In genomic region chr10:115363151-115363550, GRCm38 (mm10) we compare ENCODE assay signal across 8 mouse cellular contexts. TPM values are rescaled to one million over a fixed set of nuclear protein-coding genes. Genes with fewer than 3 reads are reported as not detected.
DNase-seq lines count a peak whose midpoint lies in the region; ATAC-seq and TF ChIP-seq lines count a peak whose summit lies in the region.

No protein-coding gene starts in this region.

- no peaks in the 10 kb centered on the region for H3K27me3 ChIP-seq in forebrain, embryonic 16.5 days (replicated peaks; ENCODE audit: control insufficient read depth, insufficient read depth, low read length)

- H3K4me2 ChIP-seq in forebrain, embryonic 16.5 days (ENCODE audit: low read length) = peak overlapping the region; percentile 89

- 89% methylated on average over 4 of the region's 4 CpGs for WGBS in forebrain, embryonic 16.5 days
- WGBS in macrophage (ENCODE audit: missing documents) = 68% methylated on average over 4 of the region's 4 CpGs

- H3K79me2 ChIP-seq in macrophage (ENCODE audit: inconsistent target) = peaks cover 38% of the 10 kb centered on the region

- intact Hi-C loops in gastrocnemius, adult 2 months (cut with DNase I) = loop anchor here (2.0 to 5.0 kb wide), 2 partner anchors 20 to 46 kb away; partner anchors contain the start of gene Rab21

- 0 out of 2 replicates have a peak, but pooled peaks cover under 1% of the 10 kb centered on the region for H3K36me3 ChIP-seq in forebrain, embryonic 16.5 days (ENCODE audit: control insufficient read depth, insufficient read depth)
- peaks cover 11% of the 10 kb centered on the region; the same call in 1 of the 2 replicates for H3K36me3 ChIP-seq in macrophage (ENCODE audit: inconsistent target)

- peak overlapping the region; percentile 95 for H3K27ac ChIP-seq in gastrocnemius, adult 2 months
- H3K27ac ChIP-seq in forebrain, embryonic 16.5 days (ENCODE audit: low read length) = no peak overlapping the region
- peak overlapping the region; percentile 85 for H3K27ac ChIP-seq in macrophage

- no peaks in the 10 kb centered on the region for H3K9me3 ChIP-seq in forebrain, embryonic 16.5 days (ENCODE audit: control insufficient read depth, low read length)

- DNase-seq in gastrocnemius, adult 2 months = no peak
- DNase-seq in gastrocnemius, postnatal 10 days = no peak
- DNase-seq in CD4-positive, CD25-positive, alpha-beta regulatory T cell, adult 2 months (ENCODE audit: low read depth, low spot score) = peak; percentile 59
- no peak for DNase-seq in urinary bladder, postnatal 4 days (ENCODE audit: low spot score in 2 of 2)
- DNase-seq in cerebellum, postnatal 36 days = no peak
- DNase-seq in kidney, adult 8-10 months = no peak

- H3K4me1 ChIP-seq in forebrain, embryonic 16.5 days (replicated peaks; ENCODE audit: control insufficient read depth, insufficient read depth, low read length) = peaks cover 19% of the 10 kb centered on the region

- peak overlapping the region; percentile 87 for H3K4me3 ChIP-seq in gastrocnemius, adult 2 months
- no peak overlapping the region for H3K4me3 ChIP-seq in forebrain, embryonic 16.5 days (replicated peaks; ENCODE audit: low read length)
- H3K4me3 ChIP-seq in macrophage (ENCODE audit: inconsistent target) = peak overlapping the region; percentile 56

- no peak for ATAC-seq in forebrain, embryonic 16.5 days

- no peak overlapping the region for H3K9ac ChIP-seq in forebrain, embryonic 16.5 days (replicated peaks; ENCODE audit: low read depth, low read length)

- TF ChIP-seq CTCF in gastrocnemius, adult 2 months (IDR thresholded peaks at IDR 0.05) = no peak

RNA-seq across cellular contexts. Expression of gene Tmem19, which starts 0.8 kb away (rescaled TPM):
- 10 to 100 TPM; 11.6 to 17.4 TPM for total RNA-seq in gastrocnemius, adult 2 months (2021)
- 10 to 100 TPM; 12.3 to 12.7 TPM for total RNA-seq in gastrocnemius, postnatal 10 days (2021)
- 40.8 and 43.9 TPM in 2 replicates for polyA plus RNA-seq in forebrain, embryonic 16.5 days (2015; fragmentation: Nextera tagmentation; extraction: Ambion mirVana)
- 10 to 100 TPM; 12.4 to 53.0 (median 26.3) TPM for total RNA-seq in macrophage (2018; cell fraction: chromatin; rRNA removed)
- 10 to 100 TPM; 26.7 to 69.6 (median 44.5) TPM for total RNA-seq in macrophage (2018; cell fraction: cytosol; rRNA removed)
- 10 to 100 TPM; 16.7 to 88.9 (median 39.3) TPM for total RNA-seq in macrophage (2018; cell fraction: nucleus; rRNA removed)
- polyA plus RNA-seq in macrophage (2018) = 42.8 to 50.5 TPM (median 43.8 TPM) in 3 replicates

RNA-seq across cellular contexts. Expression of gene Thap2, which starts 21.1 kb away (rescaled TPM):
- 10 to 100 TPM in 1 of 2 experiments, 1 to 10 TPM in 1; 5.3 to 11.1 TPM for total RNA-seq in gastrocnemius, adult 2 months (2021)
- 1 to 10 TPM; 4.7 to 6.7 TPM for total RNA-seq in gastrocnemius, postnatal 10 days (2021)
- polyA plus RNA-seq in forebrain, embryonic 16.5 days (2015; fragmentation: Nextera tagmentation; extraction: Ambion mirVana) = 27.2 and 30.7 TPM in 2 replicates
- 10 to 100 TPM in 11 of 26 experiments, 1 to 10 TPM in 15; 4.6 to 27.3 (median 9.7) TPM for total RNA-seq in macrophage (2018; cell fraction: chromatin; rRNA removed)
- total RNA-seq in macrophage (2018; cell fraction: cytosol; rRNA removed) = 1 to 10 TPM; 1.0 to 8.6 (median 5.1) TPM
- total RNA-seq in macrophage (2018; cell fraction: nucleus; rRNA removed) = 10 to 100 TPM in 16 of 26 experiments, 1 to 10 TPM in 10; 5.0 to 28.3 (median 11.4) TPM
- 4.7 to 6.2 TPM (median 5.7 TPM) in 3 replicates for polyA plus RNA-seq in macrophage (2018)

RNA-seq across cellular contexts. Expression of gene Zfc3h1, which starts 21.6 kb away (rescaled TPM):
- 10 to 100 TPM; 13.0 to 14.5 TPM for total RNA-seq in gastrocnemius, adult 2 months (2021)
- total RNA-seq in gastrocnemius, postnatal 10 days (2021) = 10 to 100 TPM; 13.7 to 20.2 TPM
- 17.5 and 21.2 TPM in 2 replicates for polyA plus RNA-seq in forebrain, embryonic 16.5 days (2015; fragmentation: Nextera tagmentation; extraction: Ambion mirVana)
- 100 to 1,000 TPM; 229 to 629 (median 415) TPM for total RNA-seq in macrophage (2018; cell fraction: chromatin; rRNA removed)
- total RNA-seq in macrophage (2018; cell fraction: cytosol; rRNA removed) = 10 to 100 TPM in 25 of 26 experiments, 1 to 10 TPM in 1; 7.8 to 38.4 (median 19.3) TPM
- 100 to 1,000 TPM in 24 of 26 experiments, 10 to 100 TPM in 2; 73.2 to 385 (median 188) TPM for total RNA-seq in macrophage (2018; cell fraction: nucleus; rRNA removed)
- 23.1 to 49.1 TPM (median 28.9 TPM) in 3 replicates for polyA plus RNA-seq in macrophage (2018)

RNA-seq across cellular contexts. Expression of gene Rab21, which starts 47.8 kb away (rescaled TPM):
- total RNA-seq in gastrocnemius, adult 2 months (2021) = 10 to 100 TPM; 47.1 to 66.2 TPM
- 10 to 100 TPM; 30.1 to 31.4 TPM for total RNA-seq in gastrocnemius, postnatal 10 days (2021)
- polyA plus RNA-seq in forebrain, embryonic 16.5 days (2015; fragmentation: Nextera tagmentation; extraction: Ambion mirVana) = 5.1 and 6.0 TPM in 2 replicates
- 10 to 100 TPM; 34.9 to 95.7 (median 53.2) TPM for total RNA-seq in macrophage (2018; cell fraction: chromatin; rRNA removed)
- total RNA-seq in macrophage (2018; cell fraction: cytosol; rRNA removed) = 10 to 100 TPM; 51.6 to 83.4 (median 67.0) TPM
- total RNA-seq in macrophage (2018; cell fraction: nucleus; rRNA removed) = 100 to 1,000 TPM in 2 of 26 experiments, 10 to 100 TPM in 24; 56.1 to 104 (median 76.2) TPM
- 45.9 to 62.6 TPM (median 49.4 TPM) in 3 replicates for polyA plus RNA-seq in macrophage (2018)
